Mouse (Mus musculus) embryonic facial prominence, embryonic 11.5 days (tissue): ENCODE measurements at regions not wholly inside any gene's neighbourhood (a gene's known extent, or its start where the extent isn't known, plus 50 kb on each side); places are given as distances from the start of the nearest gene placed in this dataset.
"Not testable (repeated sequence)": the region's sequence is repeated elsewhere in the genome, so short reads cannot be mapped to it uniquely, and the experiment has no call there.

Experiments
- ATAC-seq: fragments of 200-750 bp; cut with Nextera tagmentation; replicated peaks from 2 replicates; pipeline ENCODE4 v1.8.0; 2017; ENCODE audit warnings: low read depth; ENCODE audit not compliant: insufficient number of reproducible peaks, low FRiP score, low TSS enrichment
- DNase-seq: peaks from one replicate; pipeline ENCODE4 v3.0.0-alpha.2; 2015; ENCODE audit warnings: low spot score
- H3K27ac ChIP-seq: fragments of 300-500 bp; sonication (generic); replicated peaks from 2 replicates; pipeline ENCODE4 v1.5.1; 2014; ENCODE audit warnings: mild to moderate bottlenecking, low read depth, low read length, control low read depth
- H3K27me3 ChIP-seq: fragments of 300-500 bp; sonication (generic); 2 replicates; pipeline ENCODE4 v1.6.1; 2014; ENCODE audit warnings: mild to moderate bottlenecking, low read length, moderate library complexity, mixed read lengths; ENCODE audit not compliant: control insufficient read depth, insufficient read depth
- H3K36me3 ChIP-seq: fragments of 300-500 bp; sonication (generic); replicated peaks from 2 replicates; pipeline ENCODE4 v1.6.1; 2014; ENCODE audit warnings: low read depth, mild to moderate bottlenecking, low read length, moderate library complexity, mixed read lengths; ENCODE audit not compliant: control insufficient read depth, insufficient read depth
- H3K4me1 ChIP-seq: fragments of 300-500 bp; sonication (generic); 2 replicates; pipeline ENCODE4 v1.6.1; 2014; ENCODE audit warnings: low read length, mixed read lengths; ENCODE audit not compliant: control insufficient read depth, insufficient read depth
- H3K4me2 ChIP-seq: fragments of 300-500 bp; sonication (generic); 2 replicates; pipeline ENCODE4 v1.6.1; 2014; ENCODE audit warnings: low read depth, mild to moderate bottlenecking, control low read depth, low read length, moderate library complexity
- H3K4me3 ChIP-seq: fragments of 300-500 bp; sonication (generic); 2 replicates; pipeline ENCODE4 v1.5.1; 2014; ENCODE audit warnings: low read depth, low read length, control low read depth
- H3K9ac ChIP-seq: fragments of 300-500 bp; sonication (generic); replicated peaks from 2 replicates; pipeline ENCODE4 v1.6.1; 2014; ENCODE audit warnings: mild to moderate bottlenecking, control low read depth, low read length
- H3K9me3 ChIP-seq: fragments of 300-500 bp; sonication (generic); replicated peaks from 2 replicates; pipeline ENCODE4 v1.6.1; 2016; ENCODE audit warnings: mild to moderate bottlenecking, low read length, inconsistent platforms, mixed read lengths; ENCODE audit not compliant: control insufficient read depth
- WGBS: fragments of 180-500 bp; shearing (Covaris S2); extraction: QIAGEN DNeasy Blood & Tissue Kit; methylation state at CpG from one replicate; pipeline ENCODE4 v1.1.7; 2014; 5-methylcytosine and 5-hydroxymethylcytosine counted together

DNA sequence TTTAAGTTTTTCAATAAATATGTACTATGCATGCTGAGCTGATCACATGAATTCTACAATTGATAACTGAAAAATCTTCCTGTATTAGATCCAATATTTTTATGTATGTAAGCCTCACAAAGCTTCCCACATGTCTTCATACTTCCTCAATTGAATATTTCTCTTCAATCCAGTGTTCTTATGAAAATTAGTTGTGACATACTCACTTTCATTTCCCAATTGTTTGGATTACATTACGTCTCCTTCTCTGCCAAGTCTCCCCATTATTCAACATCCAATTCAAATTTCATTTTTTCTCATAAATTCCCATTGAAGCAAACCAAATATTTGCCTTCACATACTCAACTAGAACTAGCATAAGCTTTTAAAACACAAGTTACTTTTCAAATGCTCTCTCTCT lies 76.3 kb upstream of the Gucy1a1 start:
- ATAC-seq (no peak), DNase-seq (no peak)
- 78% methylated on average over 1 of the region's 1 CpGs for WGBS
- Histone ChIP-seq H3K4me2 (no peak overlapping the region), H3K27ac (no peak overlapping the region), H3K27me3 (no peaks in the 10 kb centered on the region), H3K4me3 (no peak overlapping the region), H3K4me1 (no peaks in the 10 kb centered on the region), H3K9me3 (no peaks in the 10 kb centered on the region), H3K36me3 (no peaks in the 10 kb centered on the region), H3K9ac (no peak overlapping the region)

DNA sequence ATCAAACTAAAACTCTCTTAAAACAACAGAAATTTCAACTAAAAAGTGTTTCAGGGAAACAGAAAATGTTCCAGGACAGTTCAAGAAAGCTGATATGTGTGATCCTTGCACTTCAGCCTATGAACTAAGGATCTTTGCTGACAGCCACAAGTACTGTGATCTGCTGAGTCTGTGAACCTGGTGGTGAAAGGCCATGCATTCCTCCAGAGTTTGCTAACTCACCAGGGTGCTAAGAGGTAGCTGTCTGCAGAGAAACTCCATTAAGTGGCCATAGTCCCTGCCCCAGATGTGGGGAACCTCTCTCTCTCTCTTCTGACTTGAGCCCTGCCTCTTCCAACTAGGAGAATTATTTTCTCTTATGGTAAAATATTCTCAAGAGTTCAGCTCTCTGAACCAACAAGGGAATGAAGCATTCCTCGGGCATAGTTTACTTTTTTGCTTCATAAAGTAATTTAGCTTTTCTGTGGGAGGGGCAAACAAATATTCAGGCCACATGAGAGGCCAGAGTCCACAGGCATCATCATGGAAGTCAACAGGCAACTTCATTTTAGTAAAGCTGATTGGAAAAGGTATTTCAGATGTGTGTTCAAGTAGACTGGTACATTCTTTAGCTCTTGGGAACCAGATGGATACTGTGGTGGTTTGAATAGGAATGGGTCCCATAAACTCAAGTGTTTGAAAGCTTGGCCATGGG lies 73.8 kb upstream of the Gucy1a1 start:
- not testable (repeated sequence) for H3K36me3 ChIP-seq, H3K27ac ChIP-seq, H3K27me3 ChIP-seq, H3K4me3 ChIP-seq, H3K9me3 ChIP-seq, H3K4me1 ChIP-seq, H3K9ac ChIP-seq, H3K4me2 ChIP-seq, DNase-seq, ATAC-seq
- 57% methylated on average over 1 of the region's 1 CpGs for WGBS

DNA sequence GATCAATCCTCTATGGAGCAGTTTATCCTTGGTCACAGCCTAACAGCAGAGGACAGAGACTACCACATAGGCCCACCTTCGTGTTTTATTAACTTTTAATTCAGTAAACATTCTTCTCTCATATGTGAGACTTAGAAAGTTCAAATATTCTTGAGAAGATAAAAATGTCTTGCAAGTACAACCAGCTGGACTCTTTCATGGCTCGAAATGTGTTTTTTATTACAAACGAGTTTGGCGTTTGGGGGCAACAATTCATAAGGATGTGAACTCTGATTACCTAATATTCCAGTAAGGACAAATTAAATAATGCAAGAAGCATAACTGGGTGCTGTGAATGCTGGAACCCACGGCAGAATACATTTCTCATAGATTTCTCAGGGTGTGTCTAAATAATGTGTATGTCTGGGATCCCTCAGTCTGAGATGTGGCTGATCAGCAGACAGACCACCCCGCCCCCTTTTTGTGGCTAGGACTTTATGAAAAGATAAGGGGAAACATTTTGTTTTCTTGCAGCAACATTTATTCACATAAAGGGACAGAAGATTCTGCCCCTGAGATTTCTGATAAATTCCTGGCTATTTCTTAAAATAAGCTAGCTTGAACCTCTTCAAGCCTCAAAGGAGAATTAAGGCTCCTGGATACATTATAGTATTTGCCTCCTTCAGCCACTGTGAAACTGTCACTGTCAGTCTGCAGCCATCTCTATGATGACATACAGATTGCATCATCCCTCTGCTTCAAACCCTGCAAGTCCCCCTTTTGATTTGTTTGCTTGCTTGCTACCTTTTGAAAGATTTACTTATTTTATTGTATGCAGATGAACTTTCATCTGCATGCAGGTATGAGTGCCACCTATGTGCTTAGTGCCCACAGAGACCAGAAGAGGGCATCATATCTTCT lies 69.2 kb upstream of the Gucy1a1 start:
- WGBS: 84% methylated on average over 6 of the region's 6 CpGs
- Histone ChIP-seq H3K9me3 (no peaks in the 10 kb centered on the region), H3K9ac (no peak overlapping the region), H3K4me3 (no peak overlapping the region), H3K27ac (no peak overlapping the region), H3K36me3 (no peaks in the 10 kb centered on the region), H3K27me3 (no peaks in the 10 kb centered on the region), H3K4me2 (no peak overlapping the region), H3K4me1 (no peaks in the 10 kb centered on the region)
- DNase-seq (no peak), ATAC-seq (no peak)

DNA sequence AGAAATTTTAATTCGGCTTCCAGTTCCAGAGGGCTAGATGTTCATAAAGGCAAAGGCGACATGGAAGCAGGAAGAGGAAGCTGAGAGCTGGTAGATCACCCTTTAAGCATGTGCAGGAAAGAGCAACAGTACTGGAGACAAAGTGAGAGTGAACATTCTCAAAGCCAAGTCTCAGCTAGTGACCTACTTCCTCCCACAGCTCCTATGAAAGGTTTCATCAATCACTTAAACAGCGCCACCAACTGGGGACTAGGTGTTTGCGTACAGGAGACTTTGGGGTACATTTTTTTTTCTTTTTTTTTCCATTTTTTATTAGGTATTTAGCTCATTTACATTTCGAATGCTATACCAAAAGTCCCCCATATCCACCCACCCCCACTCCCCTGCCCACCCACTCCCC lies 61.7 kb upstream of the Gucy1a1 start:
- DNase-seq: no peak
- no peaks in the 10 kb centered on the region for H3K9me3 ChIP-seq
- no peaks in the 10 kb centered on the region for H3K4me1 ChIP-seq
- H3K27ac ChIP-seq: no peak overlapping the region
- no peaks in the 10 kb centered on the region for H3K36me3 ChIP-seq
- H3K4me2 ChIP-seq: no peak overlapping the region
- H3K4me3 ChIP-seq: no peak overlapping the region
- no peak for ATAC-seq
- H3K27me3 ChIP-seq: no peaks in the 10 kb centered on the region
- H3K9ac ChIP-seq: no peak overlapping the region
- 84% methylated on average over 5 of the region's 5 CpGs for WGBS
